In the genomic region with DNA sequence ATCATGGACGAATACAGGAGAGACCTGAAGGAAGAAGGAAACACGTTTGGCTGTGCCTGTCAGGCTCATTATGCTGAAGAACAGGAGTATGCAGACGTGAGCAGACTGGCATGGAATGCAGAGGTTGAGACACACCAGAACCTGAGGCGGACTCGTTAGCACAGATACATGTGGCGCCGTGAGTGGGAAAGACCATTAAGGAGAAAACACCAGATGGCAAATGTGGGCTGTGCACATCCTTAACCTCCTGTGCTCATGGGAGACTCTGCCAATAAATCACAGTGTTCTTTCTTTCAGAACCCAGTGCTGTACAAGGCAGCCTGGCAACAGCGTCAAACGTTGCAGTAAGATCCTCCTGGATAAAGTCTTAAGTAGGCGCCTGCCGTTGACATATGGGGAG, we compare ENCODE assay signal across 13 mouse cellular contexts. TPM values are rescaled to one million over a fixed set of nuclear protein-coding genes. Genes with fewer than 3 reads are reported as not detected.
DNase-seq lines count a peak whose midpoint lies in the region; ATAC-seq and TF ChIP-seq lines count a peak whose summit lies in the region.
"Had no signal": no experiment of that assay in that cellular context is flagged by ENCODE, and none has a peak within 500 bp of the region (broad histone marks: within the 10 kb centered on the region; RNA-seq: fewer than 3 reads in every experiment).

No protein-coding gene starts in this region.

- no peak for DNase-seq in hindbrain, embryonic 10.5 days (ENCODE audit: low spot score)
- peak; percentile 59 to 64 for DNase-seq in cerebellum, postnatal 10 days
- DNase-seq in layer of hippocampus, adult 18-20 months (ENCODE audit: low spot score in 2 of 2), result peak; percentile 63 to 82
- DNase-seq in natural killer cell, adult 2 months (ENCODE audit: low spot score in 2 of 2), result no peak
- DNase-seq in heart, adult 2 months, result no peak
- no peak for DNase-seq in testis, postnatal 10 days (ENCODE audit: low spot score)
- DNase-seq: heart, postnatal 14 days; liver, embryonic 13.5 days; thymus, postnatal 4 days had no signal

- intact Hi-C loops in heart, adult 2 months (cut with DNase I), result no loop called here

- ATAC-seq in hindbrain, embryonic 13.5 days (ENCODE audit: low FRiP score), result peak; percentile 68
- peak; percentile 68; the same call in 1 of the 2 replicates for ATAC-seq in neural tube, embryonic 12.5 days (ENCODE audit: low FRiP score, low read depth)
- ATAC-seq: activated CD4-positive, CD25-positive, alpha-beta regulatory T cell, adult 4 months had no signal

- no peaks in the 10 kb centered on the region for H3K79me2 ChIP-seq in heart, adult 2 months (replicated peaks; ENCODE audit: control insufficient read depth, insufficient read depth, low read length)

- no peak for TF ChIP-seq CTCF in heart, adult 2 months (IDR thresholded peaks at IDR 0.05)

- no peaks in the 10 kb centered on the region for H3K27me3 ChIP-seq in hindbrain, embryonic 13.5 days
- no peaks in the 10 kb centered on the region for H3K27me3 ChIP-seq in hindbrain, embryonic 10.5 days (ENCODE audit: insufficient read depth, poor library complexity, severe bottlenecking)
- no peaks in the 10 kb centered on the region for H3K27me3 ChIP-seq in neural tube, embryonic 12.5 days (replicated peaks)
- no peaks in the 10 kb centered on the region for H3K27me3 ChIP-seq in heart, adult 2 months (ENCODE audit: control insufficient read depth, insufficient read depth, low read length)
- H3K27me3 ChIP-seq: embryonic facial prominence, embryonic 13.5 days; liver, embryonic 13.5 days had no signal

- no peak for TF ChIP-seq POLR2A in heart, adult 2 months (IDR thresholded peaks at IDR 0.05; ENCODE audit: insufficient read depth, low read depth, low read length)

- WGBS in hindbrain, embryonic 13.5 days, result 60% methylated on average over 11 of the region's 11 CpGs
- 88% methylated on average over 11 of the region's 11 CpGs for WGBS in hindbrain, embryonic 10.5 days
- 51% methylated on average over 11 of the region's 11 CpGs for WGBS in neural tube, embryonic 12.5 days
- WGBS in heart, adult 2 months, result 68% methylated on average over 11 of the region's 11 CpGs

- no peak overlapping the region for H3K9ac ChIP-seq in hindbrain, embryonic 13.5 days
- no peak overlapping the region for H3K9ac ChIP-seq in neural tube, embryonic 12.5 days
- H3K9ac ChIP-seq in heart, adult 2 months (ENCODE audit: low read depth, low read length), result no peak overlapping the region
- H3K9ac ChIP-seq: embryonic facial prominence, embryonic 13.5 days; liver, embryonic 13.5 days had no signal

- H3K4me2 ChIP-seq in hindbrain, embryonic 13.5 days, result no peak overlapping the region
- H3K4me2 ChIP-seq in neural tube, embryonic 12.5 days (replicated peaks), result no peak overlapping the region
- H3K4me2 ChIP-seq: embryonic facial prominence, embryonic 13.5 days; liver, embryonic 13.5 days had no signal

- TF ChIP-seq EP300 in heart, adult 2 months (IDR thresholded peaks at IDR 0.05; ENCODE audit: insufficient read depth, low read depth, low read length), result no peak

- H3K27ac ChIP-seq in hindbrain, embryonic 13.5 days, result no peak overlapping the region
- no peak overlapping the region for H3K27ac ChIP-seq in hindbrain, embryonic 10.5 days
- no peak overlapping the region for H3K27ac ChIP-seq in neural tube, embryonic 12.5 days
- no peak overlapping the region for H3K27ac ChIP-seq in heart, adult 2 months
- H3K27ac ChIP-seq: embryonic facial prominence, embryonic 13.5 days; liver, embryonic 13.5 days had no signal

- 0 out of 2 replicates have a peak, but pooled peaks cover 11% of the 10 kb centered on the region for H3K4me1 ChIP-seq in hindbrain, embryonic 13.5 days (replicated peaks)
- peaks cover 15% of the 10 kb centered on the region for H3K4me1 ChIP-seq in hindbrain, embryonic 10.5 days (replicated peaks)
- peaks cover 4% of the 10 kb centered on the region; the same call in 1 of the 2 replicates for H3K4me1 ChIP-seq in neural tube, embryonic 12.5 days
- no peaks in the 10 kb centered on the region for H3K4me1 ChIP-seq in heart, adult 2 months (ENCODE audit: control insufficient read depth, insufficient read depth, low read length)
- H3K4me1 ChIP-seq: embryonic facial prominence, embryonic 13.5 days; liver, embryonic 13.5 days had no signal

- no peak overlapping the region for H3K4me3 ChIP-seq in hindbrain, embryonic 13.5 days
- no peak overlapping the region for H3K4me3 ChIP-seq in hindbrain, embryonic 10.5 days
- no peak overlapping the region for H3K4me3 ChIP-seq in neural tube, embryonic 12.5 days
- H3K4me3 ChIP-seq in heart, adult 2 months, result no peak overlapping the region
- H3K4me3 ChIP-seq: embryonic facial prominence, embryonic 13.5 days; liver, embryonic 13.5 days had no signal

- H3K9me3 ChIP-seq in hindbrain, embryonic 13.5 days, result no peaks in the 10 kb centered on the region
- no peaks in the 10 kb centered on the region for H3K9me3 ChIP-seq in hindbrain, embryonic 10.5 days
- no peaks in the 10 kb centered on the region for H3K9me3 ChIP-seq in neural tube, embryonic 12.5 days
- H3K9me3 ChIP-seq: embryonic facial prominence, embryonic 13.5 days; liver, embryonic 13.5 days had no signal

- H3K36me3 ChIP-seq in hindbrain, embryonic 13.5 days, result no peaks in the 10 kb centered on the region
- no peaks in the 10 kb centered on the region for H3K36me3 ChIP-seq in hindbrain, embryonic 10.5 days
- H3K36me3 ChIP-seq in neural tube, embryonic 12.5 days, result no peaks in the 10 kb centered on the region
- no peaks in the 10 kb centered on the region for H3K36me3 ChIP-seq in heart, adult 2 months (ENCODE audit: control insufficient read depth, insufficient read depth, low read length)
- H3K36me3 ChIP-seq: embryonic facial prominence, embryonic 13.5 days; liver, embryonic 13.5 days had no signal

RNA-seq across cellular contexts. Expression of gene Galntl5, which starts 20.7 kb away (rescaled TPM):
- polyA plus RNA-seq in hindbrain, embryonic 13.5 days (2015; fragmentation: Nextera tagmentation; extraction: Ambion mirVana), result not detected in 2 replicates
- polyA plus RNA-seq in hindbrain, embryonic 10.5 days (2016; fragmentation: Nextera tagmentation; extraction: Ambion mirVana), result not detected in 2 replicates
- total RNA-seq in layer of hippocampus, adult 18-20 months (2021), result not detected
- polyA plus RNA-seq in neural tube, embryonic 12.5 days (2016; fragmentation: Nextera tagmentation; extraction: Ambion mirVana), result not detected in 2 replicates
- total RNA-seq in heart, adult 2 months (2021), result not detected
- 0.12 TPM in 1 of 2 replicates, not detected in the other for polyA plus RNA-seq in heart, adult 2 months (2012; rRNA removed)
- total RNA-seq: heart, postnatal 14 days had no signal
- polyA plus RNA-seq: activated CD4-positive, CD25-positive, alpha-beta regulatory T cell, adult 4 months; embryonic facial prominence, embryonic 13.5 days; liver, embryonic 13.5 days had no signal

Comparison
In these comparisons a context has a peak if more than half of its experiments do, and no peak if none do; other contexts are left out.
1. DNase-seq: peak in cerebellum, postnatal 10 days (2 of 2) and layer of hippocampus, adult 18-20 months (2 of 2); none in hindbrain, embryonic 10.5 days (single experiment), natural killer cell, adult 2 months (0 of 2), heart, adult 2 months (0 of 2) and testis, postnatal 10 days (single experiment).